Mouse (Mus musculus) midbrain, embryonic 12.5 days (tissue): ENCODE measurements around the gene Cyp2c23. TPM values are rescaled to one million over a fixed set of nuclear protein-coding genes. Genes with fewer than 3 reads are reported as not detected.

ENCODE experiments used
- ATAC-seq: fragments of 200-750 bp; cut with Nextera tagmentation; 2 replicates; pipeline ENCODE4 v1.8.0; 2017; ENCODE audit warnings: low read depth, moderate TSS enrichment, moderate library complexity; ENCODE audit not compliant: low FRiP score
- H3K27ac ChIP-seq: fragments of 300-500 bp; sonication (generic); replicated peaks from 2 replicates; pipeline ENCODE4 v1.5.1; 2016; ENCODE audit warnings: mild to moderate bottlenecking
- H3K27me3 ChIP-seq: fragments of 300-500 bp; sonication (generic); 2 replicates; pipeline ENCODE4 v1.6.1; 2016; ENCODE audit warnings: mild to moderate bottlenecking
- H3K36me3 ChIP-seq: fragments of 300-500 bp; sonication (generic); 2 replicates; pipeline ENCODE4 v1.6.1; 2016
- H3K4me1 ChIP-seq: fragments of 300-500 bp; sonication (generic); 2 replicates; pipeline ENCODE4 v1.6.1; 2016
- H3K4me2 ChIP-seq: fragments of 300-500 bp; sonication (generic); replicated peaks from 2 replicates; pipeline ENCODE4 v1.6.1; 2016; ENCODE audit warnings: mild to moderate bottlenecking, moderate library complexity
- H3K4me3 ChIP-seq: fragments of 300-500 bp; sonication (generic); 2 replicates; pipeline ENCODE4 v1.5.1; 2016; ENCODE audit warnings: mild to moderate bottlenecking
- H3K9ac ChIP-seq: fragments of 300-500 bp; sonication (generic); replicated peaks from 2 replicates; pipeline ENCODE4 v1.6.1; 2016; ENCODE audit warnings: mild to moderate bottlenecking, moderate library complexity
- H3K9me3 ChIP-seq: fragments of 300-500 bp; sonication (generic); 2 replicates; pipeline ENCODE4 v1.6.1; 2016; ENCODE audit warnings: mild to moderate bottlenecking
- WGBS: fragments of 180-500 bp; shearing (Covaris S2); methylation state at CpG from one replicate; pipeline ENCODE4 v1.1.7; 2016; 5-methylcytosine and 5-hydroxymethylcytosine counted together
- polyA plus RNA-seq: library from polyadenylated mRNA; unstranded; fragments of >200 nt; fragmentation: Nextera tagmentation; extraction: Ambion mirVana; gene quantifications from 2 replicates; pipeline ENCODE4 v1.2.1, GENCODE M21; 2016

Cyp2c23 gene
- polyA plus RNA-seq, 1 experiment from 2014 or later: not detected

DNA sequence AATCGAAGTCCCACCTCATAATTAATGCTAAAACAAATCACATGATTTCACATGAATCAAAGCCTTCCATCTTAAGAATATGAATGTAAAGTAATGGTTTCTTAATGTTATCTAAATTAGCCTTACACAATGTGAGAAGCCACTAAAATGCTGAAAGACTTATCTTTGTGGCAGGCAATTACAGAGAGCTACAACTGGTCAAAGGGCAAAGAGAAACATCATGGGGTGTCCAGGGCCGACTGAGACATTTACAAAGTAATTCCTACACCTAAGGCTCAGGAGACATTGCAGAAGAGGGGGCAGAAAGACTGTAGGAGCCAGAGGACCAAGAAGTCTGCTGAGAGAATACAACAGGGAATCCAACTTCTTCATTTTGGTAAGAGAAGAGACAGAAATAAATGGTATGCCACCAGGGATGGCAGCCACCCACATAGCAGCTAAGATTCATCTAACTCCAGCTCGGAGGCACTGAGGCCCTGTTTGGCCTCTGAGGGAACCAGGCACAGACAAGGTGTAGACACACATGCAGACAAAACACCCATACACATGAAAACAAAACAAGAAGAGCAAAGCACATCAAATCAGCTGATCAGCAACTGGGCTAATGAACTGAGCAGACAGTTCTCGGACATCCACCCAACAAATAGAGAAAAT is 26.3 kb upstream of the Cyp2c23 start:
- H3K27me3 ChIP-seq: no peaks in the 10 kb centered on the region
- H3K4me3 ChIP-seq: no peak overlapping the region
- no peak overlapping the region for H3K4me2 ChIP-seq
- ATAC-seq: no peak
- H3K9ac ChIP-seq: no peak overlapping the region
- no peaks in the 10 kb centered on the region for H3K4me1 ChIP-seq
- H3K27ac ChIP-seq: no peak overlapping the region
- H3K9me3 ChIP-seq: no peaks in the 10 kb centered on the region
- WGBS: 87% methylated on average over 4 of the region's 4 CpGs
- H3K36me3 ChIP-seq: peaks cover 27% of the 10 kb centered on the region

GRCm38 (mm10) chr19:44050388-44050787 is 21.4 kb upstream of the Cyp2c23 start:
- 89% methylated on average over 4 of the region's 4 CpGs for WGBS

GRCm38 (mm10) chr19:44049282-44049681 is 20.3 kb upstream of the Cyp2c23 start:
- Histone ChIP-seq H3K27ac (no peak overlapping the region), H3K4me3 (no peak overlapping the region), H3K9ac (no peak overlapping the region), H3K4me1 (no peaks in the 10 kb centered on the region), H3K36me3 (peaks cover 24% of the 10 kb centered on the region), H3K4me2 (no peak overlapping the region), H3K9me3 (no peaks in the 10 kb centered on the region), H3K27me3 (no peaks in the 10 kb centered on the region)
- WGBS: 60% methylated on average over 3 of the region's 3 CpGs
- ATAC-seq: no peak

More at GRCm38 (mm10) chr19:44050388-44050787, 21.4 kb upstream of the Cyp2c23 start:
- Histone ChIP-seq H3K4me1 (no peaks in the 10 kb centered on the region), H3K27me3 (no peaks in the 10 kb centered on the region), H3K36me3 (peaks cover 24% of the 10 kb centered on the region), H3K4me2 (no peak overlapping the region), H3K27ac (no peak overlapping the region), H3K9ac (no peak overlapping the region), H3K4me3 (no peak overlapping the region), H3K9me3 (no peaks in the 10 kb centered on the region)
- ATAC-seq: no peak

DNA sequence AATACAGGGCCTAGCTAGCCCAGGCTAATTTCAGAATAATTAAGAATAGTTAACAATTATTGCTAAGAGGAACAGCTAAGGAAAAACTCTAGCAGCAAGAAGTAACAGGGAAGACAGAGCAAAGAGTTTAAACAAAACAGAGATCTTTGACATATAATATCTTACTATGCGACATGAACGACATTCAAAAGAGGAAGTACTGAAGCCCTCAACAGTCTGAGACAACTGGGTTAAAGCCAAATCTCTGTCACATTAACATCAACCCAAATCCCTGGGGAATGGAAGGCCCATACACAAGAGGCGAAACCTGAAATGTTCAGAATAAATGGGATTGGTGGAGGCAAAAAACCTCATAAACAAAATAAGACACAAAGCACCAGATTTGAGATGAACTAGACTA is 16.8 kb upstream of the Cyp2c23 start:
- Histone ChIP-seq H3K9ac (no peak overlapping the region), H3K9me3 (no peaks in the 10 kb centered on the region), H3K4me1 (no peaks in the 10 kb centered on the region), H3K27me3 (no peaks in the 10 kb centered on the region), H3K4me3 (no peak overlapping the region), H3K27ac (no peak overlapping the region), H3K36me3 (peaks cover 14% of the 10 kb centered on the region), H3K4me2 (no peak overlapping the region)
- WGBS: 90% methylated on average over 3 of the region's 3 CpGs
- no peak for ATAC-seq

- H3K27me3 ChIP-seq: no peaks in the 10 kb centered on the region
- WGBS: 79% methylated on average over 5 of the region's 5 CpGs
- H3K4me3 ChIP-seq: no peak overlapping the region
- H3K27ac ChIP-seq: no peak overlapping the region
- no peak overlapping the region for H3K4me2 ChIP-seq
- no peak overlapping the region for H3K9ac ChIP-seq
- H3K36me3 ChIP-seq: peaks cover 33% of the 10 kb centered on the region
- ATAC-seq: no peak
- no peaks in the 10 kb centered on the region for H3K9me3 ChIP-seq
- H3K4me1 ChIP-seq: no peaks in the 10 kb centered on the region
Measured at GRCm38 (mm10) chr19:44042121-44042520, 13.1 kb upstream of the Cyp2c23 start.

- H3K9ac ChIP-seq: no peak overlapping the region
- ATAC-seq: no peak
- no peak overlapping the region for H3K4me2 ChIP-seq
- H3K27ac ChIP-seq: no peak overlapping the region
- H3K4me3 ChIP-seq: no peak overlapping the region
- no peaks in the 10 kb centered on the region for H3K4me1 ChIP-seq
- 93% methylated on average over 5 of the region's 5 CpGs for WGBS
- no peaks in the 10 kb centered on the region for H3K27me3 ChIP-seq
- H3K9me3 ChIP-seq: no peaks in the 10 kb centered on the region
- peaks cover 24% of the 10 kb centered on the region for H3K36me3 ChIP-seq
Measured at GRCm38 (mm10) chr19:44033396-44033795, 4.4 kb upstream of the Cyp2c23 start.

GRCm38 (mm10) chr19:44032046-44032744 is 3.2 kb upstream of the Cyp2c23 start:
- 91% methylated on average over 11 of the region's 11 CpGs for WGBS
- Histone ChIP-seq H3K4me3 (no peak overlapping the region), H3K9me3 (no peaks in the 10 kb centered on the region), H3K36me3 (peaks cover 13% of the 10 kb centered on the region), H3K27me3 (no peaks in the 10 kb centered on the region), H3K4me1 (no peaks in the 10 kb centered on the region), H3K4me2 (no peak overlapping the region), H3K27ac (no peak overlapping the region), H3K9ac (no peak overlapping the region)
- ATAC-seq: no peak

DNA sequence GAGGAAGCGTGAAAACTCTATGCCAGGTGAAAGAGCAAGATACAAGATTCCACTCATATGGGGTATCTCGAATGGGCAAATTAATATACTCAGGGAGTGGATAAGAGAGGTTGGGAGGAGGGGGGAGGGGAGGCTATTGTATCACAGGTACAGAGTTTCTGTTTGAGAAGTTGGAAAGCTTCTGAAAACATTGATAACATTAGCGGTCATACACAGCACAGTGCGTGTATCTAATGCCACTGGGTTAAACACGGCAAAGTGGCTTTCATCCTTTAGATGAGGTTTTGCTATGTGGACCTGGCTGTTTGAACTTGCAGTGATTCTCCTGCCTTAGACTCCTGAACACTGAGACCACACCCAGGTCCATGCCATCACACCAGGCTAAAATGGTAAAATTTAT is 1.0 kb upstream of the Cyp2c23 start:
- no peak overlapping the region for H3K9ac ChIP-seq
- no peak for ATAC-seq
- WGBS: 93% methylated on average over 5 of the region's 5 CpGs

DNA sequence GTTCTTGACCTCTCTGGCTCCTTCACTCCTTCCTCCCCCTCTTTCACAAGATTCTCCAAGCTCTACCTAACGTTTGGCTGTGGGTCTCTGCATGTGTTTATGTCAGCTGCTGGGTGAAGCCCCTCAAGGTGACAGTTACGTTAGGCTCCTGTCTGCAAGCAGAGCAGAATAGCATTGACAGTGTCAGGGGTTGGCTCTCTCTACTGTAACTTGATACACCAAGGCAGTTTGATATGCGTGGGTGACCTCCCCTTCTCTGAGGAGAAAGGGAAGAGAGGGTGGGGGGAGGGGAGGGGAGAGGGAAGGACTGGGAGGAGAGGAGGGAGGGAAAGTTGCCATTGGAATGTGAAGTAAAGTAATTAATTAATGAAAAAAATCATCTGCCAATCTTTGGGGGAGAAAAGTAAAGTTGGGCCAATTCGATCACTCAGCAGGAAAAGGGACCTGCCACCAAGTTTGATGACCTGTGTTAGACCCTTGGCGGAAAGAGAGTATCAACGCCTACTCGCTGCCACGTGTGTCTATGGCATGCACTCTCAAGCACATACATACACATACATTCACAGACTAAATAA is 2.0 kb downstream of the Cyp2c23 start:
- no peak overlapping the region for H3K4me3 ChIP-seq
- H3K9me3 ChIP-seq: no peaks in the 10 kb centered on the region
- no peak overlapping the region for H3K27ac ChIP-seq
- H3K27me3 ChIP-seq: no peaks in the 10 kb centered on the region
- ATAC-seq: no peak
- no peak overlapping the region for H3K4me2 ChIP-seq
- no peak overlapping the region for H3K9ac ChIP-seq
- H3K36me3 ChIP-seq: no peaks in the 10 kb centered on the region
- WGBS: 73% methylated on average over 8 of the region's 8 CpGs
- H3K4me1 ChIP-seq: no peaks in the 10 kb centered on the region

More for the DNA sequence above, 1.0 kb upstream of the Cyp2c23 start:
- Histone ChIP-seq H3K27me3 (no peaks in the 10 kb centered on the region), H3K9me3 (no peaks in the 10 kb centered on the region), H3K27ac (no peak overlapping the region), H3K4me1 (no peaks in the 10 kb centered on the region), H3K4me3 (no peak overlapping the region), H3K4me2 (no peak overlapping the region), H3K36me3 (no peaks in the 10 kb centered on the region)

DNA sequence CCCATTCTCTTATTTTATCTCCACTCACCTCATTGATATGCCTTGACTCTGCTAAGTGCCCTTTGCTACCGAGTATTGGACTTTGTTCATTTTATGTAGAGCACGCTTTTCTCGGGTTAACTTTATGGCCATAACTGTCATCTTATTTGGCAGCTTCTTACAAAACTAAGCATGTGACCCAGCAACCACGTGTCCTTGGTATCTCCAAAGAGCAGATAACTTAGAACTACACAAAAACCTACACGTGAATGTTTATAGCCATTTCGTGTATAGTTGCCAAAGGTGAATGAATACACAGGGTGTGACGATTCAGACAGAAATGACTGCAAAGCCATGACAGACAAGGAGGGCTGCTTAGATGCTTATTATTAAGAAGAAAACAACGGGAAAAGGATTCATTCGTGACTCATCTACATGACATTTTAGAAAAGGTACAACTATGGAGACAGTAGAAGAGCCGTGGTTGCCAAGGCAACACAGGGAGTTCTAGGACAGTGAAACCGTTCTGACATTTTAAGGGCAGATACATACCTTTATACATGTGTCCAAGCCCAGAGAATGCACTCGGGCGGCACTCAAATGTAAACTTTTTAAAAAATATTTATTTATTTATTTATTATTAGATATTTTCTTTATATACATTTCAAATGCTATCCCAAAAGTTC is 4.0 kb downstream of the Cyp2c23 start:
- ATAC-seq: no peak
- Histone ChIP-seq H3K27me3 (no peaks in the 10 kb centered on the region), H3K4me1 (no peaks in the 10 kb centered on the region), H3K4me3 (no peak overlapping the region), H3K9me3 (no peaks in the 10 kb centered on the region), H3K4me2 (no peak overlapping the region), H3K36me3 (no peaks in the 10 kb centered on the region), H3K27ac (no peak overlapping the region), H3K9ac (no peak overlapping the region)
- WGBS: 90% methylated on average over 13 of the region's 13 CpGs

GRCm38 (mm10) chr19:44023066-44023465 is 5.9 kb downstream of the Cyp2c23 start:
- Histone ChIP-seq H3K27me3 (no peaks in the 10 kb centered on the region), H3K4me3 (no peak overlapping the region), H3K36me3 (no peaks in the 10 kb centered on the region), H3K9ac (no peak overlapping the region), H3K4me1 (no peaks in the 10 kb centered on the region), H3K27ac (no peak overlapping the region), H3K4me2 (no peak overlapping the region), H3K9me3 (no peaks in the 10 kb centered on the region)
- no peak for ATAC-seq
- WGBS: 71% methylated on average over 5 of the region's 5 CpGs

- ATAC-seq: no peak
- no peak overlapping the region for H3K27ac ChIP-seq
- no peaks in the 10 kb centered on the region for H3K27me3 ChIP-seq
- no peaks in the 10 kb centered on the region for H3K9me3 ChIP-seq
- H3K9ac ChIP-seq: no peak overlapping the region
- no peaks in the 10 kb centered on the region for H3K4me1 ChIP-seq
- no peak overlapping the region for H3K4me3 ChIP-seq
- 91% methylated on average over 4 of the region's 4 CpGs for WGBS
- no peaks in the 10 kb centered on the region for H3K36me3 ChIP-seq
- no peak overlapping the region for H3K4me2 ChIP-seq
Measured at GRCm38 (mm10) chr19:44021502-44021901, 7.5 kb downstream of the Cyp2c23 start.
